Mouse (Mus musculus) cerebellum, adult 18-20 months (tissue): Measurements from ENCODE around the gene Clstn1.
"Not testable (repeated sequence)": the region's sequence is repeated elsewhere in the genome, so short reads cannot be mapped to it uniquely, and the experiment has no call there.

Source experiments
- DNase-seq, 2 experiments: peaks; one replicate each; pipeline ENCODE4 v3.0.0; 2021

The Clstn1 gene

GRCm38 (mm10) chr4:149602236-149602635 is 16.0 kb downstream of the Clstn1 start:
- DNase-seq, result peak in 1 of 2 experiments; percentile 33

- DNase-seq, result no peak
These were observed 17.6 kb downstream of the Clstn1 start for GRCm38 (mm10) chr4:149603860-149604259.

DNA sequence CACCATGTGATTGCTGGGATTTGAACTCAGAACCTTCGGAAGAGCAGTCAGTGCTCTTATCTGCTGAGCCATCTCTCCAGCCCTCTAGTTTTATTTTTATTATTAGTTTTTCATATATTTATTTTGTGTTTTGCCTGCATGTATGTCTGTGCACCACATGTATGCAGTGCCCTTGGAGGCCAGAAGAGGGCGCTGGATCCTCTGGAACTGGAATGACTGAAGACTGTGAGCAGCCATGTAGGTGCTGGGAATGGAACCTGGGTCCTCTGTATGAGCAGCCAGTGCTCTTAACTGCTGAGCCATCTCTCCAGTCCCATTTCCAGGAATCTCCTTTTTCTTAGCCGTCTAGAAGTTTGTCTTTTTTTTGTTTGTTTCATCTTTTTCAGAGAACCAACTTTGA is 18.2 kb downstream of the Clstn1 start:
- DNase-seq, result no peak

- peak in 1 of 2 experiments; percentile 43 for DNase-seq
These were observed 19.8 kb downstream of the Clstn1 start for GRCm38 (mm10) chr4:149606056-149606455.

DNA sequence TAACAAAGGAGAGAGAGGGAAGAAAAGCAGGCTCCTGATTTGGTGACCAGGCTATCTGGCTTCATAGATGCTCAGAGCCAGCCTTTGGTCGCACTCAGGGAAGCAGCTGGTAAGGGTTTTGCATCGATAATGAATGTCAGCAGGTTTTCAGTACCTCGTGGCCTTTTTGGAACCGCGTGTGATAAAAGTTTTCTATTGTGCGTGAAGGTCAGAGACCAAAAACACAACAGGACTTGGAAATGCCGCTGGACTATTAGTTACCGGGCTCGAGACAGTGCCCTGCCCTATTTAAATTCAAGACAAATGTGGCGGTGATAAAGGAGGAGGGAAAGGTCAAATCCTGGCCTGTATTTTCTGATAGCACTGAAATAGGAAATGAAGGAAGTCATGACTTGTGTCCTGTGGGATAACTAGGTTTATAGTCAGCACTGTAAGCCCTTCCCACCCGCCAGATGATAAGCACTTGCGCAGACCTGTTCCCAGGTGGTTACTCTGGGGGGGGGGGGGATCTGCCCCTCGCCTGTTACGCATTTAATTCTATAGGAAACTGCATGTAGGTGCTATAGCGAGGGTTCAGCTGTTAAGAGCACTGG is 20.6 kb downstream of the Clstn1 start:
- DNase-seq, result no peak

GRCm38 (mm10) chr4:149607591-149608308 is 21.5 kb downstream of the Clstn1 start:
- no peak for DNase-seq

DNA sequence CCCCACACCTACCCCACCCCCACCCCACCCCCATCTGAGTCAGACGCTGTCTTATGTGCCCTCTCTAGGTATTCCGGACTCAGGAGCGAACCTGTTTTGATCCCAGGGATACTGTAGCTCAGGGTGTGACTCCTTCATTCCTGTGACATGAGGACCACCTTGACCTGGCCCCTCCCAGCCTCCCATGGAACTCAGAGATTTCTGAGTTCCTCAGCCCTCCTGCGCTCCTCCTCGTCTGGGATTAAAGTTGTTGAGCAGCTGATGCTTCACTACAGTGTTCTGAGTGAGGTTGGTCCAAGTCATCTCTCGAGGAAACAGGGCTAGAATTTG is 22.0 kb downstream of the Clstn1 start:
- no peak for DNase-seq

DNA sequence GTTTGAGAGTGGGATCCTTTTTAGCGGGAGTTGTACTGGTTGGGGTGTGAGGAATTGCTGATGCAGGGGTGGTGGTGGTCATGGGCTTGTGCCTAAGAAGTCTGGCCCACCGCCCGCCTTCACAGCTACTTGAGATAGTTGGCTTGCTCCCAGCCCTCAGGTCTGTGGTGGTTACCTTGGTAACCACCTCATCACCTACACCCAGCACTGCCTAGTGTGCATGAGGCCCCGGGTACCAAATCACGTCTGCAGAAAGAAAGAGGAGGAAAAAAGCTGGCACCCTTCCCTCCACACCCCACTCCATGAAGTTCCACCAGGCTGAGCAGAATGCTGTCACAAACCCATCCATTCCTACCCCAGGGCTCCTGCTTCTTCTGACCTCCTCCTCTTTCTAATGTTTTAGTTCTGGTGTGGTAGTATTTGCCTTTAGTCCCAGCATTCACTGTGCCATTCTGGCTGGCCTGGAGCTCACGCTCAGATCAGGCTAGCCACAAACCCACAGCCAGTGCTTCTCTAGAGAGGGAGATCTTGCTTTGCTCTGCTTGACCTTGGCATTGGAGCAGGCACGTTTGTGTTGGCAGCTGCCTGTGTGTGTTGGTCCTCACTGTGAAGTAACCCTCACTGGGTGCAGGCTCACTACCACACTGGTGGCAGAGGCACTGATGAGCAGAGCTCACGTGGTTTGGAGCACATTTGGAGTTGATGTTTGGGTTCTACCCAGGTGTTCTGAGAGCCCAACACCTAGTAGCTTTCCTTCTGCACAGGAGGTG is 23.2 kb downstream of the Clstn1 start:
- no peak for DNase-seq

DNA sequence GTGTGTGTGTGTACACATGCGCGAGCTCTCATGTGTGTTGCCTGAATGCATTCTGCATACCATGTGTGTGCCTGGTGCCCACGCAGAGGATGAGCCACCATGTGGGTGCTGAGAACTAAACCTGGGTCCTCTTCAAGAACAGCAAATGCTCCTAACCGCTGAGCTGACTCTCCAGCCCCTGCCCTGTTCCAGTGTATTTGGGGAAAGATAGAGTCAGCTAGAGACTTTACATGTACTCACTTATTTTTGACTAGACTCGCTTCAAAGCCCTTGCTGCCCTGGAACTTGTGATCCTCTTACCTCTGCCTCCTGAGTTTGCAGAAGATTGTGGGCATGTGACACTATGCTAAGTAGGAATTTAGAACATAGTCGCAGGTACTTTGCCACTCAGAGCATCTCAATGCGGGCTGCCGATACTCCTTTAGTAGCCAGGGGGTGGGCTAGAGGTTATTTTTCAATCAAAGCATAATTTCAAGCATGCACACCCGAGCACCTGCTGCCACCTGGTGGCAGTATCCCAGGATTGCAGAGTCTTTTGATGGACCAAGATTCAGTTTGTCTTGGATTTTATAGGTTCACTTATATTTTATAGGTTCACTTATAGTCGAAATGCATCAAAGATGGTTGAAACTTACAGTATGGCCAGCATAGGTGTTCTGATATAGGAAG is 25.2 kb downstream of the Clstn1 start:
- DNase-seq, result peak; percentile 42 to 76

- not testable (repeated sequence) for DNase-seq
These were observed 27.2 kb downstream of the Clstn1 start for GRCm38 (mm10) chr4:149613497-149613896.

DNA sequence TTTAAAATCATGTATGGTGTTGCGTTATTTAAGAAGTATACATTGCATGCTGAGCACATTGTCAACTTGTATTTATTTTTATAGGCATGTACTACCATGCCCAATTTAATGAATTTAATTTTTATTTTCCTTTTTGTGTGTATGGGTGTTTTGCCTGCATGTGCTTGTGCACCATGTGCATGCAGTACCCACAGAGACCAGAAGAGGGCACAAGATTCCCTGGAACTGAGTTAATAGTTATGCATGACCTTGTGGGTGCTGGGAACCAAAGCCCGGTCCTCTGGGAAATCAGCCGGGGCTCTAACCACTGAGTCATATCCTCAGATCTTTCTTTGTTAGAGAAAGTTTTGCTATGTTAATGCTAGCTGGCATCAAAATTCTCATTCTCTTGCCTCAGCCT is 28.6 kb downstream of the Clstn1 start:
- no peak for DNase-seq

- not testable (repeated sequence) for DNase-seq
These were observed 30.7 kb downstream of the Clstn1 start for GRCm38 (mm10) chr4:149616999-149617398.

- DNase-seq, result no peak
These were observed 33.7 kb downstream of the Clstn1 start for GRCm38 (mm10) chr4:149619988-149620387.

GRCm38 (mm10) chr4:149621286-149621685 is 35.0 kb downstream of the Clstn1 start:
- no peak for DNase-seq

DNA sequence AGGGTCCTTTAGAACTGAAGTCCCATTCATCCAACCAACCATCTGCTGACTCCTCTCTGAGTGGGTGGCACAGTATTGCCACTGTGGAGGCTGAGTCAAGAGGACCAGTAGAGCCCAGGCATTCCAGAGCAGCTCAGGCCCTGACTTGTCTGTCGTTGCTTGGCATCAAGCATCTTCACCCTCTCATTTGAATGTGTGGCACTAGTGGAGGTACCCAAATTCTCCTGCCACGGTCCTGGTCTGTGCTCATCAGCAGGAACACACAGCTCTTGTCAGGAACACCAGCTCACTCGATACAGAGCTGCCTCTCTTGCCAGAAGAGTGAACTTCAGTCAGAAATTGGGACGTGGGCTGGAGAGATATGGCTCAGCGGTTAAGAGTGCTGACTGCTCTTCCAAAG is 37.4 kb downstream of the Clstn1 start:
- no peak for DNase-seq

DNA sequence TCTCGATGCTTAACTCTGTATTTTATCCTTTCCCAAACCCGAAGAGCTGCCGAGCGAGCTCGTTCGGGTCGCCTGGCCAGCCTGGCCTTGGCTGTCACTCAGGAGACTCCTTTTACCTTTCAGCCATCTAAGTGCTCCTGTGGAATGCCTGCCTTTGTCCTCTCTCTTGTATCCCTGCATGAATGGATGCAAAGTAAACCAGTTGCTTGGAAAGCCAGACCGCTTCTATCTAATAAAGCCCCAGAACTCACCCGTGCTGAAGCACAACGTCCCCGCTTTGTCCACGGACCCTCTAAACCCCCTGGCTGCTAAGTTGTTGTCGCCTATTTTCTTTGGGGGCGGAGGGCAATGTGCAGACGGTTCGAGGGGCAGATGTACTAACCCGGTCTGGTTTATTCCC is 40.5 kb downstream of the Clstn1 start:
- no peak for DNase-seq

DNA sequence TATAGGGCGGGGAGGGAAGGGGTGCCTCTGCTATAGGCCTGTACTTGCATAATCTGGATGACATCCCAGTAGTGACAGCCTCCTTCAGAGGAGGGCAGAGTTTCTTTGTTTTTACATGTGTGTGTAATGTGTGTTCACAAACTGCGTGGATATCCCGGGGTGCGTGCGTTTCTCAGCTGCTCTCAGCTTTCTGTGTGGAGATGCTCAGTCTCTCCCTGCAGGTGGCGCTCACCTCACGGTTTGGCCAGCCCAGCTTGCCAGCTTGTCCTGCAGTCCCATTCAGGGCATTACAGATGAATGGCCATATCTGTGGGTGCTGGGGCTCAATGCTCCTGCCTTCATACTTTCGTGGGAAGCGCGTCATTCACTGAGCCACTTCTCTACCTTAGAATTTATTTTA is 42.1 kb downstream of the Clstn1 start:
- DNase-seq, result peak; percentile 69 to 73

DNA sequence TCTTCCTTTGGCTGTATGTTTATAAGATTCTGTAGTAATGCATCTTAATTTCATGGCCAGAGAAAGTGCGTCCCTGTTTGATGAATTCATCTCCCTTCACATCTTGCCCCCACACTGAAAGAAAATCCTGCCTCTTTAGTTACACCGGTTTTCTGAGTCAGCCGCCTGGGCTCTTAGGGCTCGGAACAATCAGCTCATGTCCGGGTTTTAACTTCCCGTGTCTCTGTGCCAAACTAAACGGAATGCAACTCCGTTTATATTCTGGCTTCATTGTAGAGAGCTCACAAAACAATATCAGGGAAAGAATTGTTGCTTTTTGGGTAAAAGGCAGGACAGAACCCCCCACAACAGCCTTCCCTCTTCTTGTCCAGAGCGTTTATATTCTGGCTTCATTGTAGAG is 42.5 kb downstream of the Clstn1 start:
- DNase-seq, result no peak

DNA sequence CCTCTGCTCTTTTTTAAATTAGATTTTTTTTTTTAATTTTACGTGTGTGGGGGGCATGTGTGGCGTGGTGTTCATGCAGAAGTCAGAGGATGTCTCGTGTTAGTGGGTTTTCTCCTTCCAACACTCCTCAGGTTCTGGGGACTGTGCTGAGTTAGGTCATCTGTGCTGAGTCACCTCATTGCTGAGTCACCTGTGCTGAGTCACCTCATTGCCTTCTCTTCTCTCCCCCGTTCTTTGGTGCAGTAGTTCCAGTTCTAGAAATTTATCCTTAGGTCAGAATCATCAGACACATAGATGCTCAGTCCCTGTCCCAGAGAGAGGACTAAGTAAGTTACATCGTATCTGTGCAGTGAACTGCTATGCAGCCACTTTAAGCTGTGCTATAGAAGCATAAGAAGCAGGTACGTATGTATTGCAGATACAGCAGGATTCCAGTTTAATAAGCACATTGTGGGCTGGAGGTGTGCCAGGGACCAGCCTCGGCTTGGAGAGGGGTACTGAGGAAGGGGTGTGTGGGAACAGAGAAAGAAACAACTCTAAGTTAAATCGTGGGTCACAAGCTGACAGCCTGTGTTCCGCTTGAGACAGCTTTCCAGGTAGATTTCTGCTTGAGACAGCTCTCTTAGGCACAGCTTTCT is 46.5 kb downstream of the Clstn1 start:
- DNase-seq, result no peak

DNA sequence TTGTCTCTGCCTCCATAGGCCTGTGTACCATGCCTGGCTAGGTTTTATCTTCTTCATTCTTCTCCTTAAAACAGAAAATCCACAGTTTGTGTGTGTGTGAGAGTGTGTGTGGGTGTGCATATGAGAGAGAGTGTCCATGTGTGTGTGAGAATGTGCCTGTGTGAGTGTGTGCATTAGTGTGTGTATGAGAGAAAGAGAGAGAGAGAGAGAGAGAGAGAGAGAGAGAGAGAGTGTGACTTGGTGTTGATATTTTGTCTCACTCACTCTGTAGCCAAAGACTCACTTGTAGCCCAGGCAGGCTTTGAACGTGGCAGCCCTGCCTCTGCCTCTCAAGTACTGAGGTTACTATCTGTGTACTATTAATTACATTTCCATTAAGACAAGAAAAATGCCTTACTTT is 47.9 kb downstream of the Clstn1 start:
- DNase-seq, result no peak

DNA sequence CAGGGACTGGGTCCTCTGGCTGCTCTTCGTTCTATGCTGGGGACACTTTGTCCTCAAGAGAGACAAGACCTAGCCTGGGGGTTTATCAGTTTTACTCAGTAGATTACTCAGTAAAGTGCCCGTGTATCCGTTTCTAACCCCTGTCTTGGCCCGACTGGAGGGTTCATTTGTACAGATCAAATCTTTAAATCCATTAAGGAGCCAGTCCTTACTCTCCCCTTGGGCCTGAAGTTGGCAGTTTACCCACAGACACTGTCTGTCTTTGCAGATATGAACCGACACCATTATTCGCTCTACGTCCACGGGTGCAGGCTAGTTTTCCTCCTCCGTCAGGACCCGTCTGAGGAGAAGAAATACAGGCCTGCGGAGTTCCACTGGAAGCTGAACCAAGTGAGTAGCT is 48.7 kb downstream of the Clstn1 start:
- DNase-seq, result no peak

- no peak for DNase-seq
These were observed 49.7 kb downstream of the Clstn1 start for GRCm38 (mm10) chr4:149635915-149636415.

GRCm38 (mm10) chr4:149637942-149638341 is 51.7 kb downstream of the Clstn1 start:
- no peak for DNase-seq
